Mouse (Mus musculus): Measurements from ENCODE around the gene Fgd1.

DNA sequence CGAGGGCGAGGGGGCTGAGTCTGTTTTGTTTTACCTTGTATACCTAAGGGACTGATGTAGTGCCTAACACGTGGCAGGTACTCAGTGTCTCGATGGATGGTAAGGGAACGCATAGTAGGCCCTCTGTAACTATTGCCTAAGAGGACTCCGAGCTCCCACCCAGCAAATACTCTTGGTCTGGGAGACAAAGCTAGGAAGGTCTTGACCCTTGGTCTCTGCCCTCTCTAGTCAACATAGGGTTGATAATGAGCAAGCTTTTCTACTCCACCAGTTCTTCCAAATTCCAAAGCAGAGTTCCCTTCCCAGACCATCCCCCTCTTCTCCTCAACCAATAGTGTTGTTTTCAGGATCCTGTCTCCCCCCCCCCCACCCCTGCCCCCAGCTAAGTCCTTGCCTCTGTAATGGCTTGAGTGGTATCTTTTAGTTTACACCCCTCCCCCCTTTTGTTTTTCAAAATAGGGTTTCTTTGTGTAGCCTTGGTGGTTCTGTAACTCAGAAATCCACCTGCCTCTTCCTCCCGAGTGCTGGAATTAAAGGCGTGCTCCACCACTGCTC lies 3.8 kb downstream of the Fgd1 start:
- TF ChIP-seq CTCF (IDR thresholded peaks at IDR 0.05; ENCODE audit: low read depth, low read length) (no peak), TAL1 (conservative IDR thresholded peaks at IDR 0.05; ENCODE audit: low read depth, low read length) (no peak), GATA1 (IDR thresholded peaks at IDR 0.05; ENCODE audit: borderline replicate concordance, low read length) (no peak), POLR2AphosphoS5 (IDR thresholded peaks at IDR 0.05; ENCODE audit: insufficient replicate concordance, low read depth, low read length) (no peak), GATA2 (IDR thresholded peaks at IDR 0.05; ENCODE audit: borderline replicate concordance, low read depth, low read length) (no peak)
